Mouse (Mus musculus) intestine, embryonic 14.5 days (tissue): ENCODE results near the gene Dpf1. TPM values are rescaled to one million over a fixed set of nuclear protein-coding genes. Genes with fewer than 3 reads are reported as not detected.
A peak's percentile ranks its signal among the peaks of the same experiment; 100 is the strongest.

Source experiments
- ATAC-seq: fragments of 200-750 bp; cut with Nextera tagmentation; replicated peaks from 2 replicates; pipeline ENCODE4 v1.8.0; 2017; ENCODE audit warnings: low read depth, moderate number of reproducible peaks, moderate TSS enrichment, moderate library complexity; ENCODE audit not compliant: low FRiP score, low TSS enrichment
- DNase-seq: peaks from one replicate; pipeline ENCODE4 v3.0.0-alpha.2; 2018; ENCODE audit warnings: low spot score
- H3K27ac ChIP-seq: fragments of 300-500 bp; sonication (generic); 2 replicates; pipeline ENCODE4 v1.5.1; 2014; ENCODE audit warnings: low read depth, mild to moderate bottlenecking, control low read depth
- H3K27me3 ChIP-seq: fragments of 300-500 bp; sonication (generic); replicated peaks from 2 replicates; pipeline ENCODE4 v1.6.1; 2014; ENCODE audit warnings: low read length, control low read depth; ENCODE audit not compliant: control insufficient read depth, insufficient read depth
- H3K36me3 ChIP-seq: fragments of 300-500 bp; sonication (generic); 2 replicates; pipeline ENCODE4 v1.6.1; 2014; ENCODE audit warnings: low read length, control low read depth; ENCODE audit not compliant: control insufficient read depth, insufficient read depth
- H3K4me1 ChIP-seq: fragments of 300-500 bp; sonication (generic); replicated peaks from 2 replicates; pipeline ENCODE4 v1.6.1; 2014; ENCODE audit warnings: low read length, control low read depth, mixed read lengths; ENCODE audit not compliant: control insufficient read depth, insufficient read depth
- H3K4me2 ChIP-seq: fragments of 300-500 bp; sonication (generic); 2 replicates; pipeline ENCODE4 v1.6.1; 2014; ENCODE audit warnings: low read length
- H3K4me3 ChIP-seq: fragments of 300-500 bp; sonication (generic); 2 replicates; pipeline ENCODE4 v1.5.1; 2014; ENCODE audit warnings: low read depth, low read length, control low read depth, mixed read lengths
- H3K9ac ChIP-seq: fragments of 300-500 bp; sonication (generic); 2 replicates; pipeline ENCODE4 v1.6.1; 2014; ENCODE audit warnings: mild to moderate bottlenecking, low read length
- H3K9me3 ChIP-seq: fragments of 300-500 bp; sonication (generic); 2 replicates; pipeline ENCODE4 v1.6.1; 2016; ENCODE audit warnings: low read length, control low read depth; ENCODE audit not compliant: control insufficient read depth
- WGBS: fragments of 180-500 bp; shearing (Covaris S2); extraction: QIAGEN DNeasy Blood & Tissue Kit; methylation state at CpG from one replicate; pipeline ENCODE4 v1.1.7; 2014; 5-methylcytosine and 5-hydroxymethylcytosine counted together
- polyA plus RNA-seq: library from polyadenylated mRNA; unstranded; fragments of >200 nt; fragmentation: Nextera tagmentation; extraction: Ambion mirVana; gene quantifications from 2 replicates; pipeline ENCODE4 v1.2.1, GENCODE M21; 2014

Dpf1 gene
- polyA plus RNA-seq, 1 experiment from 2014 or later = 7.4 TPM

GRCm38 (mm10) chr7:29270445-29270844 lies 33.3 kb upstream of the Dpf1 start:
- no peaks in the 10 kb centered on the region for H3K9me3 ChIP-seq
- peaks cover 10% of the 10 kb centered on the region for H3K4me1 ChIP-seq
- WGBS = 80% methylated on average over 4 of the region's 4 CpGs
- no peaks in the 10 kb centered on the region for H3K36me3 ChIP-seq
- H3K27me3 ChIP-seq = no peaks in the 10 kb centered on the region
- no peak overlapping the region for H3K4me2 ChIP-seq
- no peak overlapping the region for H3K27ac ChIP-seq
- ATAC-seq = no peak
- H3K9ac ChIP-seq = no peak overlapping the region
- no peak overlapping the region for H3K4me3 ChIP-seq
- no peak for DNase-seq

DNA sequence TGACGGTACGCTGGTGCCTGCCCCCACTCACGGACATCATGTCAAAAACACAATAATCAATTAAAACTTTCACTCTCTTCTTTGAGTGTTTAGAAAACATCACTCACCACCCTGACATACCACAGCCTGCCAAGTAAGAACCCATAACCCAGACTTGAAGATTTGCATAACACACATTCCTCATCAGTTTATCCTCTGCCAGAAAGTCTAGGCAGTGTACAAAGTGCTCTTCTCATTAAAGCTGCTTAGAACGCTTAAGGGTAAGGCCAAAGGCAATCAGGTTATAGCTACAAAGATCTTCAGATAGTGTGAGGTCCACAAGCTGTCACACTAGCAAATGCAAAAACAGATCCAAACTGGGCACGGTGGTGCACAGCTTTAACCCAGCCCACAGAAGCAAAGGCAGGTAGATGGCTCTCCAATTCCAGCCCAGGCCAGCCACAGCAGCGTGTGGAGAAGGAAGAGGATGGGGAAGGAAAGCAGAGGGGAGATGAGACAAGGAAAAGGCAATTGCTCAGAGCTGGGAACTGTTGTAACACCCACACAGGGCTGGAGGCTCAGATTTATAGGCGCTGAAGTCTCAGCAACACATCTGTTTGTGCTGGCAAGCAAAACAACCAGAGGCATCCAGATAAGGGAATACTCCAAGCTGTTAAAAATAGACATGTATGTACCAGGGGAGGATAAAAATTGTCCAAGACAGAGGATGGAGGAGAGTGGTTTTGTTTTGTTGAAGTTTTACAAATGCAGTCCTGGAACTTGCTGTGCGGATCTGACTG lies 31.9 kb upstream of the Dpf1 start:
- Histone ChIP-seq H3K9ac (no peak overlapping the region), H3K4me2 (no peak overlapping the region), H3K9me3 (no peaks in the 10 kb centered on the region), H3K27me3 (no peaks in the 10 kb centered on the region), H3K27ac (no peak overlapping the region), H3K4me3 (no peak overlapping the region), H3K4me1 (peaks cover 5% of the 10 kb centered on the region), H3K36me3 (no peaks in the 10 kb centered on the region)
- DNase-seq = no peak
- no peak for ATAC-seq
- WGBS = 48% methylated on average over 8 of the region's 8 CpGs

- no peaks in the 10 kb centered on the region for H3K36me3 ChIP-seq
- no peak overlapping the region for H3K9ac ChIP-seq
- peaks cover 10% of the 10 kb centered on the region for H3K4me1 ChIP-seq
- no peak overlapping the region for H3K4me2 ChIP-seq
- ATAC-seq (no peak), DNase-seq (no peak)
- 78% methylated on average over 5 of the region's 5 CpGs for WGBS
- peaks cover 6% of the 10 kb centered on the region; the same call in 1 of the 2 replicates for H3K27me3 ChIP-seq
- H3K9me3 ChIP-seq = no peaks in the 10 kb centered on the region
- no peak overlapping the region for H3K4me3 ChIP-seq
- no peak overlapping the region for H3K27ac ChIP-seq
These were observed 27.0 kb upstream of the Dpf1 start for GRCm38 (mm10) chr7:29276715-29277114.

GRCm38 (mm10) chr7:29277510-29277909 lies 26.2 kb upstream of the Dpf1 start:
- Histone ChIP-seq H3K27ac (no peak overlapping the region), H3K9me3 (no peaks in the 10 kb centered on the region), H3K4me3 (no peak overlapping the region), H3K9ac (no peak overlapping the region), H3K36me3 (no peaks in the 10 kb centered on the region), H3K27me3 (peaks cover 6% of the 10 kb centered on the region), H3K4me2 (no peak overlapping the region), H3K4me1 (peaks cover 8% of the 10 kb centered on the region; the same call in 1 of the 2 replicates)
- ATAC-seq (no peak), DNase-seq (no peak)
- 71% methylated on average over 4 of the region's 4 CpGs for WGBS

- Histone ChIP-seq H3K4me3 (0 out of 2 replicates have a peak overlapping the region, but pooled peaks have one; percentile 53), H3K4me2 (peak overlapping the region; percentile 88), H3K27ac (peak overlapping the region; percentile 39; the same call in 1 of the 2 replicates), H3K27me3 (peaks cover 8% of the 10 kb centered on the region), H3K9ac (no peak overlapping the region), H3K9me3 (no peaks in the 10 kb centered on the region), H3K36me3 (no peaks in the 10 kb centered on the region), H3K4me1 (peaks cover 8% of the 10 kb centered on the region; the same call in 1 of the 2 replicates)
- no peak for ATAC-seq
- no peak for DNase-seq
These were observed 24.5 kb upstream of the Dpf1 start for GRCm38 (mm10) chr7:29279261-29279660.

GRCm38 (mm10) chr7:29279924-29280323 lies 23.8 kb upstream of the Dpf1 start:
- Histone ChIP-seq H3K4me3 (peak overlapping the region; percentile 53), H3K27ac (peak overlapping the region; percentile 39; the same call in 1 of the 2 replicates), H3K9me3 (no peaks in the 10 kb centered on the region), H3K27me3 (peaks cover 8% of the 10 kb centered on the region), H3K36me3 (no peaks in the 10 kb centered on the region), H3K9ac (no peak overlapping the region; the same call in 1 of the 2 replicates), H3K4me2 (peak overlapping the region; percentile 88), H3K4me1 (peaks cover 8% of the 10 kb centered on the region; the same call in 1 of the 2 replicates)
- peak; percentile 68 for DNase-seq
- 18% methylated on average over 8 of the region's 8 CpGs for WGBS
- ATAC-seq = no peak

- Histone ChIP-seq H3K27me3 (peaks cover 8% of the 10 kb centered on the region), H3K4me2 (peak overlapping the region; percentile 88), H3K36me3 (no peaks in the 10 kb centered on the region), H3K9ac (peak overlapping the region; percentile 65), H3K9me3 (no peaks in the 10 kb centered on the region), H3K4me3 (peak overlapping the region; percentile 53), H3K4me1 (peaks cover 8% of the 10 kb centered on the region; the same call in 1 of the 2 replicates), H3K27ac (peak overlapping the region; percentile 34; the same call in 1 of the 2 replicates)
- DNase-seq (no peak), ATAC-seq (no peak)
- 11% methylated on average over 13 of the region's 13 CpGs for WGBS
These were observed 22.9 kb upstream of the Dpf1 start for GRCm38 (mm10) chr7:29280801-29281200.

DNA sequence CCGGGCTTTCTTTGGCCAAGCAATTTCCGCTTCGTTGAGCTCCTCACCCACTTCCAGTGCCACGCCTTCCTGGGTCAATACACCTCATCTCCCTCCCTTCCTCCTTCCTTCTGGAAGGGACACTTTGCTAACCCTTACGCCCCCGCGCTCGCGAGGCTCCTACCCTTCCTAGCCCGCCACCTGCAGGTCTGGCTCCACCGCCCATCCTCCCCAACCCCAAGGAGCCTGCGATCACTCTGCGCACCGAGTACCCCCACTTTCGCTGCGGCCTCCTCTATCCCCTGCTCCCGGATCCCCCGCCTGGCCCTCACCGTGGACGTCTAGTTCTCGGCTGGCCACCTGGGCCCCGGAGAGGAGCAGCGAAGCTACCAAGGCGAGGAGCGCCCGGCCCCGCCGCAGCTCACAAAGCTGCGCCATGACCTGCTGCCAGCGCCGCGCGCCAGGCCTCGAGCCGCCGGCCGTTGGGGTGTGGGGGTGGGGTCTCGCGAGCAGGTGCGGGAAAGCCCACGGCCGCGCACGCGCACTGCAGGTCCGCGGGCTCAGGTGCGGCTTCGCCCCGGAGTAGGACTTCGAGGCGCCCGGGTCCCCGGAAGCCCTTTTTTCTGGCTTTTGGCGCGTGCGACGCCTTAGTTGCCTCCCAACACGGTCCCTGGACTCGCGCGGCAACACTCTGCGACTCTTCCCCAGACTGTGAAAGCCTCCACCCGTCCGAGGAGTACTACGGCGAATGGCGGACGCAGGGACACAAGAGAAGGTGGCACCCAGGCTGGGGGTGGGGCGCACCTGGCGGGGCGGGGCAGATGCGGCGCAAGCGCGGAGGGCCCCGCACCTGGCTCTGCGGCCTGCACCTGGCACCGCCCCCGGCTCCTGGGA lies 22.3 kb upstream of the Dpf1 start, which contains the start of gene Spint2:
Gene Spint2, minus strand, starts transcription at position 712 of the 873 bp plus-strand sequence.
- H3K27me3 ChIP-seq = peaks cover 8% of the 10 kb centered on the region
- no peaks in the 10 kb centered on the region for H3K9me3 ChIP-seq
- peak within 1 kb of the TSS; percentile 53 for H3K4me3 ChIP-seq
- DNase-seq (peak; percentile 91), ATAC-seq (peak; percentile 91)
- peak within 1 kb of the TSS; percentile 66 for H3K27ac ChIP-seq
- H3K36me3 ChIP-seq = no peaks in the 10 kb centered on the region
- H3K9ac ChIP-seq = peak within 1 kb of the TSS; percentile 65
- H3K4me1 ChIP-seq = peaks cover 8% of the 10 kb centered on the region; the same call in 1 of the 2 replicates
- H3K4me2 ChIP-seq = peak within 1 kb of the TSS; percentile 88
- under 1% methylated on average over 80 of the region's 80 CpGs for WGBS
